Mouse (Mus musculus): ENCODE data around the gene Unc93a2.
"Not testable (repeated sequence)": the region's sequence is repeated elsewhere in the genome, so short reads cannot be mapped to it uniquely, and the experiment has no call there.

Unc93a2 gene

GRCm38 (mm10) chr17:7385364-7385763 lies at the start of gene Unc93a2:
TSS of gene Unc93a2 (minus strand) at chr17:7385464.
- not testable (repeated sequence) for DNase-seq

GRCm38 (mm10) chr17:7434121-7434520 lies 48.9 kb upstream of the Unc93a2 start:
- DNase-seq: not testable (repeated sequence)

- not testable (repeated sequence) for DNase-seq
Measured at GRCm38 (mm10) chr17:7430210-7430631, 45.0 kb upstream of the Unc93a2 start.

GRCm38 (mm10) chr17:7420191-7420973 lies 35.1 kb upstream of the Unc93a2 start:
- peak; percentile 8 for DNase-seq

- DNase-seq: peak; percentile 13
Measured at GRCm38 (mm10) chr17:7414601-7415310, 29.5 kb upstream of the Unc93a2 start.

GRCm38 (mm10) chr17:7413336-7413735 lies 28.1 kb upstream of the Unc93a2 start:
- not testable (repeated sequence) for DNase-seq

GRCm38 (mm10) chr17:7399770-7400169 lies 14.5 kb upstream of the Unc93a2 start:
- DNase-seq: not testable (repeated sequence)

- DNase-seq: not testable (repeated sequence)
Measured at GRCm38 (mm10) chr17:7398198-7398847, 13.1 kb upstream of the Unc93a2 start.

GRCm38 (mm10) chr17:7397079-7397478 lies 11.8 kb upstream of the Unc93a2 start:
- DNase-seq: not testable (repeated sequence)

GRCm38 (mm10) chr17:7396288-7396687 lies 11.0 kb upstream of the Unc93a2 start:
- DNase-seq: not testable (repeated sequence)

- not testable (repeated sequence) for DNase-seq
Measured at GRCm38 (mm10) chr17:7395671-7396070, 10.4 kb upstream of the Unc93a2 start.

- not testable (repeated sequence) for DNase-seq
Measured at GRCm38 (mm10) chr17:7395116-7395515, 9.9 kb upstream of the Unc93a2 start.

GRCm38 (mm10) chr17:7389898-7390297 lies 4.6 kb upstream of the Unc93a2 start:
- DNase-seq: not testable (repeated sequence)

GRCm38 (mm10) chr17:7388958-7389356 lies 3.7 kb upstream of the Unc93a2 start:
- not testable (repeated sequence) for DNase-seq

- DNase-seq: not testable (repeated sequence)
Measured at GRCm38 (mm10) chr17:7388341-7388957, 3.2 kb upstream of the Unc93a2 start.

GRCm38 (mm10) chr17:7386016-7386415 lies 752 bp upstream of the Unc93a2 start:
- not testable (repeated sequence) for DNase-seq

- not testable (repeated sequence) for DNase-seq
Measured at GRCm38 (mm10) chr17:7383167-7384143, 1.8 kb downstream of the Unc93a2 start.

- DNase-seq: not testable (repeated sequence)
Measured at GRCm38 (mm10) chr17:7382711-7383110, 2.6 kb downstream of the Unc93a2 start.

GRCm38 (mm10) chr17:7377907-7378306 lies 7.4 kb downstream of the Unc93a2 start:
- not testable (repeated sequence) for DNase-seq

- DNase-seq: not testable (repeated sequence)
Measured at GRCm38 (mm10) chr17:7376951-7377700, 8.1 kb downstream of the Unc93a2 start.

- DNase-seq: not testable (repeated sequence)
Measured at GRCm38 (mm10) chr17:7371879-7372278, 13.4 kb downstream of the Unc93a2 start, which contains the start of gene Gm49630. TSS of gene Gm49630 (minus strand) at chr17:7371979.
